Mouse (Mus musculus): ENCODE measurements around the gene Zap70.
"Not testable (repeated sequence)": the region's sequence is repeated elsewhere in the genome, so short reads cannot be mapped to it uniquely, and the experiment has no call there.

Zap70 gene

GRCm38 (mm10) chr1:36772198-36772934 is 10.8 kb downstream of the Zap70 start:
- no peak for DNase-seq (ENCODE audit: low spot score)

GRCm38 (mm10) chr1:36780793-36781192 is 19.2 kb downstream of the Zap70 start:
- DNase-seq (ENCODE audit: low spot score): no peak

GRCm38 (mm10) chr1:36782476-36782875 is 20.9 kb downstream of the Zap70 start:
- DNase-seq (ENCODE audit: low spot score): no peak

- peak; percentile 22 for DNase-seq (ENCODE audit: low spot score)
These were observed 23.0 kb downstream of the Zap70 start for GRCm38 (mm10) chr1:36784365-36785134.

- DNase-seq (ENCODE audit: low spot score): no peak
These were observed 23.6 kb downstream of the Zap70 start for GRCm38 (mm10) chr1:36785238-36785641.

- DNase-seq (ENCODE audit: low spot score): no peak
These were observed 24.8 kb downstream of the Zap70 start for GRCm38 (mm10) chr1:36786377-36786776.

- DNase-seq (ENCODE audit: low spot score): no peak
These were observed 27.8 kb downstream of the Zap70 start for GRCm38 (mm10) chr1:36789416-36789815.

GRCm38 (mm10) chr1:36796711-36797110 is 35.1 kb downstream of the Zap70 start:
- DNase-seq (ENCODE audit: low spot score): no peak

- no peak for DNase-seq (ENCODE audit: low spot score)
These were observed 35.9 kb downstream of the Zap70 start for GRCm38 (mm10) chr1:36797481-36797880.

GRCm38 (mm10) chr1:36800379-36801011 is 38.9 kb downstream of the Zap70 start:
- DNase-seq (ENCODE audit: low spot score): no peak

GRCm38 (mm10) chr1:36804259-36804658 is 42.7 kb downstream of the Zap70 start:
- DNase-seq (ENCODE audit: low spot score): no peak

- DNase-seq (ENCODE audit: low spot score): no peak
These were observed 43.2 kb downstream of the Zap70 start for GRCm38 (mm10) chr1:36804833-36805232.

GRCm38 (mm10) chr1:36806181-36806905 is 44.7 kb downstream of the Zap70 start:
- DNase-seq (ENCODE audit: low spot score): no peak

- no peak for DNase-seq (ENCODE audit: low spot score)
These were observed 45.5 kb downstream of the Zap70 start for GRCm38 (mm10) chr1:36807086-36807485.

GRCm38 (mm10) chr1:36807782-36808565 is 46.4 kb downstream of the Zap70 start:
- no peak for DNase-seq (ENCODE audit: low spot score)

- DNase-seq (ENCODE audit: low spot score): no peak
These were observed 50.2 kb downstream of the Zap70 start for GRCm38 (mm10) chr1:36811806-36812205.

- DNase-seq (ENCODE audit: low spot score): no peak
These were observed 51.8 kb downstream of the Zap70 start for GRCm38 (mm10) chr1:36813415-36813814.

GRCm38 (mm10) chr1:36814271-36814903 is 52.8 kb downstream of the Zap70 start:
- DNase-seq (ENCODE audit: low spot score): no peak

- no peak for DNase-seq (ENCODE audit: low spot score)
These were observed 53.6 kb downstream of the Zap70 start for GRCm38 (mm10) chr1:36815166-36815565.

GRCm38 (mm10) chr1:36821918-36822317 is 60.3 kb downstream of the Zap70 start:
- not testable (repeated sequence) for DNase-seq (ENCODE audit: low spot score)

- DNase-seq (ENCODE audit: low spot score): no peak
These were observed 62.8 kb downstream of the Zap70 start for GRCm38 (mm10) chr1:36824356-36824755.
